Mouse (Mus musculus): Measurements from ENCODE around the gene Ugdh. TPM values are rescaled to one million over a fixed set of nuclear protein-coding genes. Genes with fewer than 3 reads are reported as not detected.

Ugdh gene
- polyA plus RNA-seq, 1 experiment from 2014 or later: 41.1 TPM

- Histone ChIP-seq H3K9me3 (no peaks in the 10 kb centered on the region), H3K9ac (no peak overlapping the region), H3K4me1 (0 out of 2 replicates have a peak, but pooled peaks cover 4% of the 10 kb centered on the region), H3K27me3 (replicated peaks) (no peaks in the 10 kb centered on the region), H3K27ac (no peak overlapping the region), H3K4me2 (no peak overlapping the region), H3K4me3 (no peak overlapping the region), H3K36me3 (replicated peaks) (peaks cover 41% of the 10 kb centered on the region)
- ATAC-seq (replicated peaks): no peak
- WGBS: 92% methylated on average over 6 of the region's 6 CpGs
Measured at GRCm38 (mm10) chr5:65424215-65424614, 11.5 kb downstream of the Ugdh start.

DNA sequence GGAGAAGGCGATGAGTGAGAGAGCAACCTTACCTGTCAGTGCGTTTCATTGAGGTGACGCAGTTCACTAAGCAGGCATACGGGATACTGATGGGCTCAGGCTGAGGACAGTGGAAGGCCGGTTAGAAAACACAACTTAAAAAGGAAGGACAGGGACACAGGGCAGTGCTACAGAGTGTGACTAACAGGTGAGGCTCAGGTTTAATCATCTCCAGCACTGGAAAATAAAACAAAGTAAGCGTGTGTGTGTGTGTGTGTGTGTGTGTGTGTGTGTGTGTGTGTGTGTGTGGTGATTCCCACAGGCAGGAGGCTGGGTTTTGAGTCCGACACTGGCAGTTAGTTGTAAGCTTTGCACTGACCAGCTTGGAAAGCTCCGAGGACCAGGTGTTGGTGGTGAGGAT, 12.9 kb downstream of the Ugdh start:
- Histone ChIP-seq H3K27me3 (replicated peaks) (no peaks in the 10 kb centered on the region), H3K4me1 (no peaks in the 10 kb centered on the region), H3K4me2 (no peak overlapping the region), H3K36me3 (replicated peaks) (peaks cover 41% of the 10 kb centered on the region), H3K9ac (no peak overlapping the region), H3K27ac (no peak overlapping the region), H3K4me3 (no peak overlapping the region), H3K9me3 (no peaks in the 10 kb centered on the region)
- no peak for ATAC-seq (replicated peaks)
- WGBS: 94% methylated on average over 8 of the region's 8 CpGs

GRCm38 (mm10) chr5:65420822-65421221, 14.9 kb downstream of the Ugdh start:
- ATAC-seq (replicated peaks): no peak
- WGBS: 86% methylated on average over 6 of the region's 6 CpGs
- H3K27ac ChIP-seq: no peak overlapping the region
- no peak overlapping the region for H3K4me2 ChIP-seq
- peaks cover 36% of the 10 kb centered on the region for H3K36me3 ChIP-seq (replicated peaks)
- no peak overlapping the region for H3K9ac ChIP-seq
- no peaks in the 10 kb centered on the region for H3K9me3 ChIP-seq
- no peak overlapping the region for H3K4me3 ChIP-seq
- no peaks in the 10 kb centered on the region for H3K4me1 ChIP-seq
- H3K27me3 ChIP-seq (replicated peaks): no peaks in the 10 kb centered on the region

DNA sequence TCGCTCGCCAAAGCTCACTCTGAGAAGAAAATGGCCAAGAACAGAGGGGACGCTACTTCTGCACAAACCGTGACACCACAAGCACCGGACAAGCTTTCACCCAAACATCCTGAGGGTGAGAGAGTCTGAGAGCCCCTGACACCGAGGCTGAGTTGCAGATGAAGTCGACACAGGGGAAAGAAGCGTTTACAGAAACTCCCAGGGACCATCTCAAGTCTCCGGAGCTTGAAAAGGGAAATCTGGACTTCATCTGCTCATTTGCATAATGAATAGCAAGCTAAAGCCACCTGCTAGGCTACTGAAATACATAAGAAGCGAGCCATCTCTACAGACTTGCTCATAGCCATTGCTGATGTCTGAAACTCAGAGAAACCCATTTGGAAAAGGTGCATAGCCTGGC, 16.6 kb downstream of the Ugdh start:
- H3K27me3 ChIP-seq (replicated peaks): no peaks in the 10 kb centered on the region
- H3K4me2 ChIP-seq: no peak overlapping the region
- ATAC-seq (replicated peaks): no peak
- 72% methylated on average over 10 of the region's 10 CpGs for WGBS
- no peaks in the 10 kb centered on the region for H3K9me3 ChIP-seq
- no peaks in the 10 kb centered on the region for H3K4me1 ChIP-seq
- H3K27ac ChIP-seq: no peak overlapping the region
- no peak overlapping the region for H3K4me3 ChIP-seq
- peaks cover 35% of the 10 kb centered on the region for H3K36me3 ChIP-seq (replicated peaks)
- no peak overlapping the region for H3K9ac ChIP-seq

- 16% methylated on average over 26 of the region's 26 CpGs for WGBS
- Histone ChIP-seq H3K27ac (peak overlapping the region; percentile 23; the same call in 1 of the 2 replicates), H3K4me1 (no peaks in the 10 kb centered on the region), H3K9ac (no peak overlapping the region), H3K4me3 (no peak overlapping the region), H3K27me3 (replicated peaks) (no peaks in the 10 kb centered on the region), H3K36me3 (replicated peaks) (peaks cover 15% of the 10 kb centered on the region), H3K4me2 (no peak overlapping the region), H3K9me3 (no peaks in the 10 kb centered on the region)
- no peak for ATAC-seq (replicated peaks)
Measured at GRCm38 (mm10) chr5:65415653-65416458, 19.9 kb downstream of the Ugdh start.

DNA sequence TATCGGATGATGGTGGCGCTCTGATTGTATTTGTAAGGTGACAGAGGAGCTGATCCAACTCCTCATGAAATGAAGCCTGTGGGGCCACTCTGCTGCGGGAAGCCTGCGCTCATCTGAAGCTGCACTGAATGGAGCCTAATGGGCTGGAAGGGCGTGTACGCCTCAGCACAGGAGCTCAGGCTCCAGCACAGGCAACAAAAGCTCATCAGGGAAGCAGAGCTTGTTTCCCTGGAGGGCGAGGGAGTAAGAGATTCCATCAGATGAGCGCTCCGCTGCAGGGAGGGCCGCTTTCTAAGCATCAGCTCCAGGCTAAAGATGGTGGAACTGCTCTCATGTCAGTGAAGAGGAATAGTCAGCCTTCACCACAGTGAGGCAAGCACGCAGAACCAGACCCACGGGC, 27.8 kb downstream of the Ugdh start:
- no peak overlapping the region for H3K9ac ChIP-seq
- H3K4me1 ChIP-seq: no peaks in the 10 kb centered on the region
- 17% methylated on average over 12 of the region's 12 CpGs for WGBS
- H3K36me3 ChIP-seq (replicated peaks): peaks cover 37% of the 10 kb centered on the region
- no peak for ATAC-seq (replicated peaks)
- no peaks in the 10 kb centered on the region for H3K9me3 ChIP-seq
- H3K4me3 ChIP-seq: no peak overlapping the region
- H3K27me3 ChIP-seq (replicated peaks): no peaks in the 10 kb centered on the region
- H3K4me2 ChIP-seq: no peak overlapping the region
- H3K27ac ChIP-seq: 0 out of 2 replicates have a peak overlapping the region, but pooled peaks have one; percentile 18

- Histone ChIP-seq H3K36me3 (replicated peaks) (peaks cover 51% of the 10 kb centered on the region), H3K4me2 (no peak overlapping the region), H3K9ac (no peak overlapping the region), H3K9me3 (no peaks in the 10 kb centered on the region), H3K4me1 (no peaks in the 10 kb centered on the region), H3K27me3 (replicated peaks) (no peaks in the 10 kb centered on the region), H3K4me3 (no peak overlapping the region), H3K27ac (no peak overlapping the region)
- 26% methylated on average over 2 of the region's 2 CpGs for WGBS
- ATAC-seq (replicated peaks): 0 out of 2 replicates have a peak, but pooled peaks have one; percentile 74
Measured at GRCm38 (mm10) chr5:65401251-65401994, 34.3 kb downstream of the Ugdh start.

GRCm38 (mm10) chr5:65394425-65394824, 41.3 kb downstream of the Ugdh start:
- Histone ChIP-seq H3K4me2 (no peak overlapping the region), H3K4me1 (peaks cover 19% of the 10 kb centered on the region), H3K27ac (no peak overlapping the region), H3K9me3 (no peaks in the 10 kb centered on the region), H3K36me3 (replicated peaks) (peaks cover 23% of the 10 kb centered on the region), H3K9ac (no peak overlapping the region), H3K27me3 (replicated peaks) (no peaks in the 10 kb centered on the region), H3K4me3 (no peak overlapping the region)
- ATAC-seq (replicated peaks): no peak
- WGBS: 93% methylated on average over 7 of the region's 7 CpGs

GRCm38 (mm10) chr5:65391753-65392152, 44.0 kb downstream of the Ugdh start:
- 4% methylated on average over 12 of the region's 12 CpGs for WGBS

GRCm38 (mm10) chr5:65390648-65391644, 44.8 kb downstream of the Ugdh start, which contains the start of the genes Rpl9 and Lias:
Rpl9 (minus strand) TSS chr5:65391444.
Lias (plus strand) TSS chr5:65391497.
- Histone ChIP-seq H3K36me3 (replicated peaks) (peaks cover 24% of the 10 kb centered on the region), H3K27ac (peak within 1 kb of the TSS; percentile 90), H3K4me2 (peak within 1 kb of the TSS; percentile 80), H3K4me3 (peak within 1 kb of the TSS; percentile 73), H3K9me3 (no peaks in the 10 kb centered on the region), H3K9ac (peak within 1 kb of the TSS; percentile 92), H3K4me1 (peaks cover 28% of the 10 kb centered on the region), H3K27me3 (replicated peaks) (no peaks in the 10 kb centered on the region)
- peak; percentile 97 for ATAC-seq (replicated peaks)
- under 1% methylated on average over 83 of the region's 83 CpGs for WGBS

More at GRCm38 (mm10) chr5:65391753-65392152, 44.0 kb downstream of the Ugdh start:
- H3K4me3 ChIP-seq: peak overlapping the region; percentile 73
- H3K4me1 ChIP-seq: peaks cover 28% of the 10 kb centered on the region
- peak overlapping the region; percentile 90 for H3K27ac ChIP-seq
- peaks cover 27% of the 10 kb centered on the region for H3K36me3 ChIP-seq (replicated peaks)
- no peaks in the 10 kb centered on the region for H3K9me3 ChIP-seq
- ATAC-seq (replicated peaks): peak; percentile 53
- peak overlapping the region; percentile 80 for H3K4me2 ChIP-seq
- no peaks in the 10 kb centered on the region for H3K27me3 ChIP-seq (replicated peaks)
- peak overlapping the region; percentile 78 for H3K9ac ChIP-seq

GRCm38 (mm10) chr5:65387008-65387867, 48.5 kb downstream of the Ugdh start:
- 81% methylated on average over 6 of the region's 6 CpGs for WGBS
- Histone ChIP-seq H3K4me1 (peaks cover 24% of the 10 kb centered on the region), H3K4me2 (no peak overlapping the region), H3K4me3 (no peak overlapping the region), H3K9ac (no peak overlapping the region), H3K27ac (no peak overlapping the region), H3K36me3 (replicated peaks) (peaks cover 17% of the 10 kb centered on the region), H3K27me3 (replicated peaks) (no peaks in the 10 kb centered on the region), H3K9me3 (no peaks in the 10 kb centered on the region)
- ATAC-seq (replicated peaks): no peak
